Mouse (Mus musculus) forebrain, postnatal 0 days (tissue): Measurements from ENCODE around the gene Pnpo. TPM values are rescaled to one million over a fixed set of nuclear protein-coding genes. Genes with fewer than 3 reads are reported as not detected.

ENCODE experiments used
- ATAC-seq: fragments of 200-750 bp; cut with Nextera tagmentation; 2 replicates; pipeline ENCODE4 v1.8.0; 2017; ENCODE audit warnings: mild to moderate bottlenecking, moderate library complexity
- DNase-seq: peaks from one replicate; pipeline ENCODE4 v3.0.0-alpha.2; 2015
- H3K27ac ChIP-seq: fragments of 300-500 bp; sonication (generic); 2 replicates; pipeline ENCODE4 v1.5.1; 2014; ENCODE audit warnings: low read depth, mild to moderate bottlenecking, antibody characterized with exemption, low read length, moderate library complexity, mixed read lengths
- H3K27me3 ChIP-seq: fragments of 300-500 bp; sonication (generic); 2 replicates; pipeline ENCODE4 v1.6.1; 2014; ENCODE audit warnings: mild to moderate bottlenecking, low read length, mixed read lengths; ENCODE audit not compliant: insufficient read depth
- H3K36me3 ChIP-seq: fragments of 300-500 bp; sonication (generic); 2 replicates; pipeline ENCODE4 v1.6.1; 2014; ENCODE audit warnings: mild to moderate bottlenecking, moderate library complexity; ENCODE audit not compliant: insufficient read depth
- H3K4me1 ChIP-seq: fragments of 300-500 bp; sonication (generic); 2 replicates; pipeline ENCODE4 v1.6.1; 2014; ENCODE audit warnings: antibody characterized with exemption; ENCODE audit not compliant: insufficient read depth
- H3K4me2 ChIP-seq: fragments of 300-500 bp; sonication (generic); 2 replicates; pipeline ENCODE4 v1.6.1; 2014; ENCODE audit warnings: low read depth, mild to moderate bottlenecking, moderate library complexity
- H3K4me3 ChIP-seq: fragments of 300-500 bp; sonication (generic); 2 replicates; pipeline ENCODE4 v1.5.1; 2014; ENCODE audit warnings: low read depth, low read length, mixed read lengths
- H3K9ac ChIP-seq: fragments of 300-500 bp; sonication (generic); 2 replicates; pipeline ENCODE4 v1.6.1; 2014; ENCODE audit warnings: mild to moderate bottlenecking
- H3K9me3 ChIP-seq: fragments of 300-500 bp; sonication (generic); 2 replicates; pipeline ENCODE4 v1.6.1; 2016; ENCODE audit warnings: low read length
- CTCF ChIP-seq: sonication (generic); IDR thresholded peaks from 2 replicates; pipeline ENCODE4 v1.5.1; 2016; ENCODE audit warnings: antibody characterized with exemption, control low read depth, low read depth
- WGBS: fragments of 180-500 bp; shearing (Covaris S2); extraction: QIAGEN DNeasy Blood & Tissue Kit; methylation state at CpG from one replicate; pipeline ENCODE4 v1.1.7; 2014; 5-methylcytosine and 5-hydroxymethylcytosine counted together
- polyA plus RNA-seq: library from polyadenylated mRNA; unstranded; fragments of >200 nt; fragmentation: Nextera tagmentation; extraction: Ambion mirVana; gene quantifications from 2 replicates; pipeline ENCODE4 v1.2.1, GENCODE M21; 2015
- total RNA-seq: library from RNA; depleted of rRNA; stranded (reverse); fragments of >200 nt; gene quantifications from 2 replicates; pipeline ENCODE4 v1.2.3, GENCODE M21; 2014

Gene Pnpo
- total and polyA plus RNA-seq, 2 experiments from 2014 or later, result 26.2 to 33.1 TPM

DNA sequence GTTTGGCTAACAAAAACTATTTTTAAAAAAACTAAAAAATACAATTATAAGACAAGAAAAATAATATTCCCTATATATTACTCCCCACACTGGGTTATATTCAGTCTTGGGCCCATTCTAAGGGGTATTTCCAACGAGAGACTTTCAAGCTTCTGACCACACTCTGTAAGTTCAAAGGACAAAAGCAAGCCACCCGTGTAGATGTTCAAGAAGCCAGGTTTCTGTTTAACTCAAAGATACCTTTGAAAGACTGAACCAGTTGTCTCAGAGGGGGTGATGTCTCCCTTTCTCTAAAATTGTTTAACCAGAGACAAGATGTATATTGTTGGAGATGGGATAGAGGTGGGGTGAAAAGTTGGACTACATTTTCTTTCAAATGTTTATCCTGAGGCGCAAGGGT lies 22.4 kb upstream of the Pnpo start:
- H3K4me2 ChIP-seq, result no peak overlapping the region

DNA sequence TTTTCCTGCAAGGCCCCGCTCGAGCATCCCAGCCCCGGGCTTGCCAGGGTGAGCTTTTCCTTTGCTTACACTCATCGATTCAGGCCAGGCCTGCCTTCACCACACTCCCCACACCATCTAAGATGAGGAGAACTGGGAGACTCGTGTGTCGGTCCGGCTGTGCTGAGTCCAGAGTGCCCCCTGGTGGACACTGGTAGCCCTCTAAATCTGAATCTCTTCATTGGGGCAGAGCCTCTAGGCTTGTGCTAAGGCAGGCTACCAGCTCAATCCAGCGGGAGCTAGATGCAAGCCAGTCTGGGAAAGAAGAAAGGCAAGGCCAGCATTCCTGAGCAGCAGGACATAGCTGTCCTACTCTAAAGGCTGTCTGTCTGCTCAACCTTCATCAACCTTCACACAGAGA lies 19.8 kb upstream of the Pnpo start:
- Histone ChIP-seq H3K4me3 (no peak overlapping the region), H3K9ac (no peak overlapping the region), H3K36me3 (peaks cover 34% of the 10 kb centered on the region), H3K4me2 (no peak overlapping the region), H3K4me1 (no peaks in the 10 kb centered on the region), H3K27me3 (no peaks in the 10 kb centered on the region), H3K9me3 (no peaks in the 10 kb centered on the region), H3K27ac (no peak overlapping the region)
- TF ChIP-seq CTCF, result peak; percentile 87
- DNase-seq, result peak; percentile 79
- peak; percentile 82 for ATAC-seq
- 14% methylated on average over 8 of the region's 8 CpGs for WGBS

More for the DNA sequence above, 22.4 kb upstream of the Pnpo start:
- TF ChIP-seq CTCF, result no peak
- no peaks in the 10 kb centered on the region for H3K27me3 ChIP-seq
- WGBS, result 90% methylated on average over 3 of the region's 3 CpGs
- no peaks in the 10 kb centered on the region for H3K4me1 ChIP-seq
- H3K9ac ChIP-seq, result no peak overlapping the region
- ATAC-seq (no peak), DNase-seq (no peak)
- H3K36me3 ChIP-seq, result peaks cover 10% of the 10 kb centered on the region
- H3K9me3 ChIP-seq, result no peaks in the 10 kb centered on the region
- no peak overlapping the region for H3K4me3 ChIP-seq
- H3K27ac ChIP-seq, result no peak overlapping the region

DNA sequence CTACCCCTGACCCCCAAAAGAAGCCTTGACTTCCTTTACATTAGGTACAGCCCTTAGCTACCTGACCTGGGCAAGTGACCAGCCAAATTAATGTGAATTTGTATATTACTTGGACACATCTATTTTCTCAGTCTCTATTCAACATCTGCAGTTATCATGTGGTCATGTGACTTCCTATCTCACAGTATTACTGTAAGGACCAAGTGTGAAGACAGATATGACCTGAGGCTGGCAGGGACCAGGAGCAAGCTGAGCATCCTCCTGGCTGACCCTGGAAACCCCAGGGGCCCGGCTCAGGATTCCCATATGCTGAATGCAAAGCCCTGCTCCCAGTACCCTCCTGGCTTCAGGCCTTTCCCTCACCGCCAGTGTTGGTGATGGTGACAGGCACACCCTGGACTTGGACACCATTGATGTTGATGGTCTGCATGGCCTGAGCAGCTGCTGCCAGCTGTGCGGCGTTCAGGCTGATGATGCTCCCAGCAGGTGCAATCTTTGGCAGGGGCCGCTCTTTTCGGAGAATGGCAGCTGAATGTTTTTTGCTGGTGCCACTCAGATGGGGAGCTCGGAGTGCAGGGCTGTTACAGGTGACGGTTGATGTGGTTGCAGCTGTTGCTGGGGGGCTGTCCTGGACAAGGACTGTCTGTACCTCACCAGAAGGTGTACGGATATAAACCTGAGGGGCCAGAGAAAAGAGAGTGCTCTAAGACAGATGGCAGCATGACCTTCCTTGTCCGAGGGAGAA lies 13.4 kb upstream of the Pnpo start:
- Histone ChIP-seq H3K27ac (no peak overlapping the region), H3K4me2 (no peak overlapping the region), H3K4me1 (no peaks in the 10 kb centered on the region), H3K27me3 (no peaks in the 10 kb centered on the region), H3K9ac (no peak overlapping the region), H3K4me3 (no peak overlapping the region), H3K36me3 (peaks cover 85% of the 10 kb centered on the region), H3K9me3 (no peaks in the 10 kb centered on the region)
- TF ChIP-seq CTCF, result no peak
- DNase-seq (no peak), ATAC-seq (no peak)
- WGBS, result 90% methylated on average over 10 of the region's 10 CpGs

- ATAC-seq, result peak; percentile 60
- Histone ChIP-seq H3K27me3 (no peaks in the 10 kb centered on the region), H3K9ac (no peak overlapping the region), H3K9me3 (no peaks in the 10 kb centered on the region), H3K36me3 (peaks cover 85% of the 10 kb centered on the region), H3K4me2 (no peak overlapping the region), H3K4me1 (no peaks in the 10 kb centered on the region), H3K4me3 (no peak overlapping the region), H3K27ac (no peak overlapping the region)
- DNase-seq, result peak; percentile 40
- TF ChIP-seq CTCF, result peak; percentile 63
- 61% methylated on average over 20 of the region's 20 CpGs for WGBS
These were observed 12.4 kb upstream of the Pnpo start for GRCm38 (mm10) chr11:96956009-96956724.

GRCm38 (mm10) chr11:96955094-96955493 lies 11.3 kb upstream of the Pnpo start:
- H3K36me3 ChIP-seq, result peaks cover 79% of the 10 kb centered on the region
- H3K4me3 ChIP-seq, result no peak overlapping the region

GRCm38 (mm10) chr11:96952896-96953295 lies 9.1 kb upstream of the Pnpo start:
- no peak overlapping the region for H3K27ac ChIP-seq
- no peak for ATAC-seq
- no peak overlapping the region for H3K4me3 ChIP-seq
- H3K36me3 ChIP-seq, result peaks cover 73% of the 10 kb centered on the region
- no peak for TF ChIP-seq CTCF
- H3K4me2 ChIP-seq, result no peak overlapping the region
- no peak for DNase-seq
- H3K9ac ChIP-seq, result no peak overlapping the region
- no peaks in the 10 kb centered on the region for H3K4me1 ChIP-seq
- no peaks in the 10 kb centered on the region for H3K9me3 ChIP-seq
- no peaks in the 10 kb centered on the region for H3K27me3 ChIP-seq
- 76% methylated on average over 6 of the region's 6 CpGs for WGBS

More at GRCm38 (mm10) chr11:96955094-96955493, 11.3 kb upstream of the Pnpo start:
- Histone ChIP-seq H3K4me2 (no peak overlapping the region), H3K27ac (no peak overlapping the region), H3K27me3 (no peaks in the 10 kb centered on the region), H3K4me1 (no peaks in the 10 kb centered on the region), H3K9me3 (no peaks in the 10 kb centered on the region), H3K9ac (no peak overlapping the region)
- no peak for TF ChIP-seq CTCF
- WGBS, result 92% methylated on average over 4 of the region's 4 CpGs
- no peak for ATAC-seq
- no peak for DNase-seq

GRCm38 (mm10) chr11:96952426-96952825 lies 8.6 kb upstream of the Pnpo start:
- no peak for ATAC-seq
- TF ChIP-seq CTCF, result no peak
- Histone ChIP-seq H3K27me3 (no peaks in the 10 kb centered on the region), H3K9ac (no peak overlapping the region), H3K4me1 (no peaks in the 10 kb centered on the region), H3K27ac (no peak overlapping the region), H3K4me2 (no peak overlapping the region), H3K9me3 (no peaks in the 10 kb centered on the region), H3K4me3 (no peak overlapping the region), H3K36me3 (peaks cover 70% of the 10 kb centered on the region)
- no peak for DNase-seq
- 80% methylated on average over 10 of the region's 10 CpGs for WGBS
